Mouse (Mus musculus): ENCODE data around the gene Abcc5. TPM values are rescaled to one million over a fixed set of nuclear protein-coding genes. Genes with fewer than 3 reads are reported as not detected.

Abcc5 gene
- polyA plus RNA-seq, 1 experiment, result 55.4 TPM

DNA sequence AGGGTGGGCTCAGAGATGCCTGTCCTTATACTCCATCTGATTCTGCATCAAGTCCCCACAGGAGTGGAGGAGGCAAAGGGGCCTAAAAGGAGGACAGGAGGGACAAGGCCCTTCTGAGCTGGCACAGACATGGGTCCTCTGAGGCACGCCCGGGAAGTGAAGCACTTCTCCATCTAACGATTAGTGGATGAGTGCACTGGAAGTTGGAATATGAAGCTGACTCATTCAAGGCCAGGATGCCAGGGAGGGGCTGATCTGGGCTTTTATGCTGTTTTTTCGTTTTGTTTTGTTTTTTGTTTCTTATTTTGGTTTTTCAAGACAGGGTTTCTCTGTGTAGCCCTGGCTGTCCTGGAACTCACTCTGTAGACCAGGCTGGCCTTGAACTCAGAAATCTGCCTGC is 110.9 kb downstream of the Abcc5 start:
- WGBS, result 80% methylated on average over 4 of the region's 4 CpGs
- Histone ChIP-seq H3K27me3 (ENCODE audit: control insufficient read depth, insufficient read depth, low read length) (no peaks in the 10 kb centered on the region), H3K4me1 (ENCODE audit: control insufficient read depth, insufficient read depth, insufficient read length) (no peaks in the 10 kb centered on the region), H3K27ac (ENCODE audit: insufficient read depth, low read length) (no peak overlapping the region), H3K36me3 (ENCODE audit: control insufficient read depth, insufficient read depth, low read length) (no peaks in the 10 kb centered on the region), H3K4me3 (ENCODE audit: extremely low read depth, insufficient read depth, insufficient read length) (no peak overlapping the region)
- no peak for DNase-seq (ENCODE audit: low read depth in 1 of 2, low spot score in 2 of 2)
- no peak for TF ChIP-seq POLR2A (IDR thresholded peaks at IDR 0.05; ENCODE audit: low read depth, low read length)
- no peak for TF ChIP-seq CTCF (IDR thresholded peaks at IDR 0.05; ENCODE audit: extremely low read depth, insufficient read depth, insufficient read length, insufficient replicate concordance)

DNA sequence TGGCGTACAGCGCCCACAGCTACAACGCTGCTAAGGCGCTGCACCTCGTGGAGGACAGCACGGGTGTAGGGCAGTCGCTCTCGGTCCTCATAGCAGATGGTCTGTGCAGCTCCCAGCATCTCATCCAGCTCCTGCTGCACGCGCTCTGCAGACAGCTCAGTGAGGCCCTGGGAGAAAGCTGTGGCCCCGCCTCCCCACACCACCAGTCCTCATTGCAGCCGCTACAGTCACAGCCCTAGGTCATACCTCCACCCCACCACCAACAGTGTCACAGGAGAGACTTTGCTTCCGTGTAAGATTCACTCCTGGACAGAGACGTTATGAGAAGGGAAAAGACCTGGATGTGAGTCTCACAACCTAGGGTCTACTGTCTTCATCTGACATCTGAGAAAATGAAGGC is 113.9 kb downstream of the Abcc5 start:
- no peaks in the 10 kb centered on the region for H3K36me3 ChIP-seq (ENCODE audit: control insufficient read depth, insufficient read depth, low read length)
- H3K4me1 ChIP-seq (ENCODE audit: control insufficient read depth, insufficient read depth, insufficient read length), result no peaks in the 10 kb centered on the region
- 85% methylated on average over 14 of the region's 14 CpGs for WGBS
- no peak for DNase-seq (ENCODE audit: low read depth in 1 of 2, low spot score in 2 of 2)
- H3K27ac ChIP-seq (ENCODE audit: insufficient read depth, low read length), result no peak overlapping the region
- TF ChIP-seq CTCF (IDR thresholded peaks at IDR 0.05; ENCODE audit: extremely low read depth, insufficient read depth, insufficient read length, insufficient replicate concordance) (no peak), POLR2A (IDR thresholded peaks at IDR 0.05; ENCODE audit: low read depth, low read length) (no peak)
- H3K4me3 ChIP-seq (ENCODE audit: extremely low read depth, insufficient read depth, insufficient read length), result no peak overlapping the region
- no peaks in the 10 kb centered on the region for H3K27me3 ChIP-seq (ENCODE audit: control insufficient read depth, insufficient read depth, low read length)

GRCm38 (mm10) chr16:20301770-20302649 is 124.2 kb downstream of the Abcc5 start, which contains the start of gene Parl:
Gene Parl (minus strand): TSS chr16:20302387.
- WGBS, result under 1% methylated on average over 52 of the region's 52 CpGs
- peak; percentile 70 to 88 for DNase-seq (ENCODE audit: low read depth in 1 of 2, low spot score in 2 of 2)
- peak; percentile 91 for TF ChIP-seq CTCF (IDR thresholded peaks at IDR 0.05; ENCODE audit: extremely low read depth, insufficient read depth, insufficient read length, insufficient replicate concordance)
- peak; percentile 22; the same call in 1 of the 2 replicates for TF ChIP-seq POLR2A (IDR thresholded peaks at IDR 0.05; ENCODE audit: low read depth, low read length)
- H3K36me3 ChIP-seq (ENCODE audit: control insufficient read depth, insufficient read depth, low read length), result peaks cover 4% of the 10 kb centered on the region; the same call in 1 of the 2 replicates
- no peaks in the 10 kb centered on the region for H3K27me3 ChIP-seq (ENCODE audit: control insufficient read depth, insufficient read depth, low read length)
- peak within 1 kb of the TSS; percentile 95 for H3K4me3 ChIP-seq (ENCODE audit: extremely low read depth, insufficient read depth, insufficient read length)
- peaks cover 8% of the 10 kb centered on the region; the same call in 1 of the 2 replicates for H3K4me1 ChIP-seq (ENCODE audit: control insufficient read depth, insufficient read depth, insufficient read length)
- H3K27ac ChIP-seq (ENCODE audit: insufficient read depth, low read length), result peak within 1 kb of the TSS; percentile 68

GRCm38 (mm10) chr16:20300076-20300475 is 126.1 kb downstream of the Abcc5 start:
- Histone ChIP-seq H3K4me1 (ENCODE audit: control insufficient read depth, insufficient read depth, insufficient read length) (peaks cover 8% of the 10 kb centered on the region; the same call in 1 of the 2 replicates), H3K4me3 (ENCODE audit: extremely low read depth, insufficient read depth, insufficient read length) (no peak overlapping the region), H3K27ac (ENCODE audit: insufficient read depth, low read length) (no peak overlapping the region), H3K27me3 (ENCODE audit: control insufficient read depth, insufficient read depth, low read length) (no peaks in the 10 kb centered on the region), H3K36me3 (ENCODE audit: control insufficient read depth, insufficient read depth, low read length) (peaks cover 10% of the 10 kb centered on the region)
- DNase-seq (ENCODE audit: low read depth in 1 of 2, low spot score in 2 of 2), result no peak
- TF ChIP-seq CTCF (IDR thresholded peaks at IDR 0.05; ENCODE audit: extremely low read depth, insufficient read depth, insufficient read length, insufficient replicate concordance) (no peak), POLR2A (IDR thresholded peaks at IDR 0.05; ENCODE audit: low read depth, low read length) (no peak)
- WGBS, result 95% methylated on average over 2 of the region's 2 CpGs

Other genes with a start within 250 kb of the Abcc5 start
- 0.26 and 0.28 TPM in 2 replicates for gene Map6d1, start 185.0 kb downstream of the Abcc5 start, polyA plus RNA-seq (2012; rRNA removed)
- 23.8 and 33.1 TPM in 2 replicates for gene Parl, start 124.0 kb downstream of the Abcc5 start, polyA plus RNA-seq (2012; rRNA removed)
- gene Cyp2ab1, start 101.0 kb downstream of the Abcc5 start, polyA plus RNA-seq (2012; rRNA removed), result 1.8 and 2.1 TPM in 2 replicates
- gene Eif2b5, start 72.4 kb upstream of the Abcc5 start, polyA plus RNA-seq (2012; rRNA removed), result 16.6 and 17.5 TPM in 2 replicates
- gene Dvl3, start 90.6 kb upstream of the Abcc5 start, polyA plus RNA-seq (2012; rRNA removed), result 25.0 and 30.8 TPM in 2 replicates
- 241 and 277 TPM in 2 replicates for gene Ap2m1, start 109.1 kb upstream of the Abcc5 start, polyA plus RNA-seq (2012; rRNA removed)
- gene Abcf3, start 122.2 kb upstream of the Abcc5 start, polyA plus RNA-seq (2012; rRNA removed), result 27.3 and 32.6 TPM in 2 replicates
- gene Vwa5b2, start 163.1 kb upstream of the Abcc5 start, polyA plus RNA-seq (2012; rRNA removed), result 0.07 TPM in 1 of 2 replicates, not detected in the other
- gene Eef1akmt4, start 185.2 kb upstream of the Abcc5 start, polyA plus RNA-seq (2012; rRNA removed), result 9.2 and 10.8 TPM in 2 replicates
- gene Gm49333, start 185.2 kb upstream of the Abcc5 start, polyA plus RNA-seq (2012; rRNA removed), result 0.02 TPM in 1 of 2 replicates, not detected in the other
- 18.5 and 19.6 TPM in 2 replicates for gene Alg3, start 185.3 kb upstream of the Abcc5 start, polyA plus RNA-seq (2012; rRNA removed)
- 1.3 and 1.4 TPM in 2 replicates for gene Camk2n2, start 194.9 kb upstream of the Abcc5 start, polyA plus RNA-seq (2012; rRNA removed)
- gene Ece2, start 203.4 kb upstream of the Abcc5 start, polyA plus RNA-seq (2012; rRNA removed), result 0.07 and 0.15 TPM in 2 replicates
- gene Psmd2, start 225.3 kb upstream of the Abcc5 start, polyA plus RNA-seq (2012; rRNA removed), result 41.8 and 42.7 TPM in 2 replicates
- 257 and 351 TPM in 2 replicates for gene Eif4g1, start 241.9 kb upstream of the Abcc5 start, polyA plus RNA-seq (2012; rRNA removed)